Mouse (Mus musculus): ENCODE data around the gene Padi1. TPM values are rescaled to one million over a fixed set of nuclear protein-coding genes. Genes with fewer than 3 reads are reported as not detected.

The Padi1 gene
- total and polyA plus RNA-seq, 2 experiments: not detected

DNA sequence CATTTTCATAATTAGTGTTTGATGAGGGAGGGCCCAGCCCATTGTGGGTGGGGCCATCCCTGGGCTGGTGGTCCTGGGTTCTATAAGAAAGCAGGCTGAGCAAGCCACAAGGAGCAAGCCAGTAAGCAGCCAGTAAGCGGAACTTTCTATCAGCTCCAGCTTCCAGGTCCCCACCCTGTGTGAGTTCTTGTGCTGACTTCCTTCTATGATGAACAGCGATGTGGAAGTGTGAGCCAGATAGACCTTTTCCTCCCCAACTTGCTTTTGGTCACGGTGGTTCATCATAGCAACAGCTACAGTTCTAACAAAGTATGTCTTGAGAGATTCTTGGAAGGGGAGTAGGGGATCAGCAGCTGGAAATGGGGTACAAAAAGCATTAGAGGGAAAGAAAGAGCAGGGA, 79.6 kb downstream of the Padi1 start:
- Histone ChIP-seq H3K36me3 (ENCODE audit: control insufficient read depth, insufficient read depth, low read length) (no peaks in the 10 kb centered on the region), H3K27me3 (ENCODE audit: control insufficient read depth, insufficient read depth, low read length) (no peaks in the 10 kb centered on the region), H3K79me2 (ENCODE audit: control insufficient read depth, insufficient read depth, low read length) (no peaks in the 10 kb centered on the region), H3K27ac (replicated peaks; ENCODE audit: insufficient read depth, low read depth, low read length) (peak overlapping the region; percentile 42; the same call in 1 of the 2 replicates), H3K9ac (ENCODE audit: low read depth, low read length) (no peak overlapping the region), H3K4me3 (ENCODE audit: insufficient read depth, low read depth, low read length) (no peak overlapping the region), H3K4me1 (ENCODE audit: control insufficient read depth, insufficient read depth, low read length) (peaks cover 3% of the 10 kb centered on the region; the same call in 1 of the 2 replicates)
- 78% methylated on average over 3 of the region's 3 CpGs for WGBS
- TF ChIP-seq POLR2A (IDR thresholded peaks at IDR 0.05; ENCODE audit: extremely low read depth, insufficient read depth, low read length): no peak
- TF ChIP-seq CTCF (IDR thresholded peaks at IDR 0.05; ENCODE audit: low read depth, low read length): no peak
- no peak for DNase-seq (ENCODE audit: extremely low read depth, low read depth, low spot score)

DNA sequence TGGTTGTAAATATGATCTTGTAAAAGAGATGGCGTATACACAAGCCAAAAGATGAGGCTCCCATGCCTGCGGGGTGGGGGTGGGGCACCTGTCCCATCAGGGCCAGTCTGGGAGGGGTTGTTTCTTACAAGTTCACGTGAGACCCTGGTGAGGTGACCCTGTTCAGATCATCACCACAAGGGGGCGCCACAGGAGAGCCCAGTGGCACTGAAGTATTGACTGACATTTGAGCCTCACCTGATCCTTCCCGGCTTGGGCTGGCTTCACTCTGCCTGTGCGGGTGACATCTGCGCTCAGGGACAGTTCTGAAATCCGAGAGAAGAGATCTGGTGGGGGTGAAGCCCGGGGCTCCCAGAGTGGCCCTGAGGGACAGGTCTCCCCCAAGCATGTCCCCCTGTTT, 82.4 kb downstream of the Padi1 start:
- Histone ChIP-seq H3K79me2 (ENCODE audit: control insufficient read depth, insufficient read depth, low read length) (no peaks in the 10 kb centered on the region), H3K4me3 (ENCODE audit: insufficient read depth, low read depth, low read length) (no peak overlapping the region), H3K9ac (ENCODE audit: low read depth, low read length) (no peak overlapping the region), H3K4me1 (ENCODE audit: control insufficient read depth, insufficient read depth, low read length) (no peaks in the 10 kb centered on the region), H3K27me3 (ENCODE audit: control insufficient read depth, insufficient read depth, low read length) (no peaks in the 10 kb centered on the region), H3K36me3 (ENCODE audit: control insufficient read depth, insufficient read depth, low read length) (no peaks in the 10 kb centered on the region), H3K27ac (replicated peaks; ENCODE audit: insufficient read depth, low read depth, low read length) (no peak overlapping the region)
- WGBS: 19% methylated on average over 9 of the region's 9 CpGs
- TF ChIP-seq CTCF (IDR thresholded peaks at IDR 0.05; ENCODE audit: low read depth, low read length) (peak; percentile 83), POLR2A (IDR thresholded peaks at IDR 0.05; ENCODE audit: extremely low read depth, insufficient read depth, low read length) (no peak)
- DNase-seq (ENCODE audit: extremely low read depth, low read depth, low spot score): peak; percentile 12

Other genes starting within 250 kb of the Padi1 start
- gene Arhgef10l, start 179.8 kb downstream of the Padi1 start, total RNA-seq (2014; rRNA removed): 17.7 and 25.5 TPM in 2 replicates
- gene Arhgef10l, start 179.8 kb downstream of the Padi1 start, polyA plus RNA-seq (2012; rRNA removed): 54.4 and 69.9 TPM in 2 replicates
- gene Rcc2, start 145.2 kb downstream of the Padi1 start, total RNA-seq (2014; rRNA removed): 5.3 and 7.2 TPM in 2 replicates
- 14.3 and 16.3 TPM in 2 replicates for gene Rcc2, start 145.2 kb downstream of the Padi1 start, polyA plus RNA-seq (2012; rRNA removed)
- gene Padi6, start 103.1 kb downstream of the Padi1 start, total RNA-seq (2014; rRNA removed): not detected in 2 replicates
- gene Padi6, start 103.1 kb downstream of the Padi1 start, polyA plus RNA-seq (2012; rRNA removed): not detected in 2 replicates
- gene Padi4, start 71.5 kb downstream of the Padi1 start, total RNA-seq (2014; rRNA removed): 0.09 TPM in 1 of 2 replicates, not detected in the other
- 0.12 and 0.20 TPM in 2 replicates for gene Padi4, start 71.5 kb downstream of the Padi1 start, polyA plus RNA-seq (2012; rRNA removed)
- not detected in 2 replicates for gene Padi3, start 35.1 kb downstream of the Padi1 start, total RNA-seq (2014; rRNA removed)
- not detected in 2 replicates for gene Padi3, start 35.1 kb downstream of the Padi1 start, polyA plus RNA-seq (2012; rRNA removed)
- 0.09 and 0.13 TPM in 2 replicates for gene Padi2, start 60.6 kb upstream of the Padi1 start, total RNA-seq (2014; rRNA removed)
- 0.21 and 0.25 TPM in 2 replicates for gene Padi2, start 60.6 kb upstream of the Padi1 start, polyA plus RNA-seq (2012; rRNA removed)
- gene Sdhb, start 115.4 kb upstream of the Padi1 start, total RNA-seq (2014; rRNA removed): 479 and 532 TPM in 2 replicates
- gene Sdhb, start 115.4 kb upstream of the Padi1 start, polyA plus RNA-seq (2012; rRNA removed): 324 and 347 TPM in 2 replicates
- gene Atp13a2, start 141.1 kb upstream of the Padi1 start, total RNA-seq (2014; rRNA removed): 12.9 and 13.3 TPM in 2 replicates
- gene Atp13a2, start 141.1 kb upstream of the Padi1 start, polyA plus RNA-seq (2012; rRNA removed): 32.5 and 34.0 TPM in 2 replicates
- gene Mfap2, start 164.6 kb upstream of the Padi1 start, total RNA-seq (2014; rRNA removed): 0.18 TPM in 1 of 2 replicates, not detected in the other
- 0.30 and 0.45 TPM in 2 replicates for gene Mfap2, start 164.6 kb upstream of the Padi1 start, polyA plus RNA-seq (2012; rRNA removed)
- gene Crocc, start 214.8 kb upstream of the Padi1 start, total RNA-seq (2014; rRNA removed): 0.67 and 0.74 TPM in 2 replicates
- 0.76 and 1.7 TPM in 2 replicates for gene Crocc, start 214.8 kb upstream of the Padi1 start, polyA plus RNA-seq (2012; rRNA removed)
- 5.2 and 8.5 TPM in 2 replicates for gene Necap2, start 232.6 kb upstream of the Padi1 start, total RNA-seq (2014; rRNA removed)
- 7.6 and 11.3 TPM in 2 replicates for gene Necap2, start 232.6 kb upstream of the Padi1 start, polyA plus RNA-seq (2012; rRNA removed)
- not detected in 2 replicates for gene Spata21, start 242.6 kb upstream of the Padi1 start, total RNA-seq (2014; rRNA removed)
- not detected in 2 replicates for gene Spata21, start 242.6 kb upstream of the Padi1 start, polyA plus RNA-seq (2012; rRNA removed)